Mouse (Mus musculus) ES-E14 (cell line): ENCODE measurements at regions not wholly inside any gene's neighbourhood (a gene's known extent, or its start where the extent isn't known, plus 50 kb on each side); places are given as distances from the start of the nearest gene placed in this dataset.

Experiments
- CHD2 ChIP-seq: IDR thresholded peaks from 2 replicates; pipeline ENCODE4 v1.6.1; 2014; ENCODE audit warnings: mild to moderate bottlenecking, low read depth, low read length, inconsistent platforms
- HCFC1 ChIP-seq: IDR thresholded peaks from 2 replicates; pipeline ENCODE4 v1.6.1; 2012; ENCODE audit warnings: low read length, inconsistent platforms, borderline replicate concordance; ENCODE audit not compliant: insufficient read depth
- MAFK ChIP-seq: IDR thresholded peaks from 2 replicates; pipeline ENCODE4 v1.6.1; 2014; ENCODE audit warnings: mild to moderate bottlenecking, low read depth, low read length, inconsistent platforms; ENCODE audit not compliant: insufficient read depth
- ZNF384 ChIP-seq: IDR thresholded peaks from 2 replicates; pipeline ENCODE4 v1.6.1; 2012; ENCODE audit warnings: low read depth, low read length, inconsistent platforms

GRCm38 (mm10) chr7:124914972-124915371, 529.5 kb upstream of the Kdm8 start:
- TF ChIP-seq HCFC1 (no peak), MAFK (no peak), ZNF384 (no peak), CHD2 (no peak)
